Mouse (Mus musculus) liver, embryonic 14.5 days (tissue): Measurements from ENCODE around the gene Pkp1.

Source experiments
- CTCF ChIP-seq: IDR thresholded peaks from 2 replicates; pipeline ENCODE4 v1.5.1; 2016; ENCODE audit warnings: antibody characterized with exemption, low read depth, control low read depth
- EP300 ChIP-seq: IDR thresholded peaks from 2 replicates; pipeline ENCODE4 v1.6.1; 2016; ENCODE audit warnings: antibody characterized with exemption, low read depth

DNA sequence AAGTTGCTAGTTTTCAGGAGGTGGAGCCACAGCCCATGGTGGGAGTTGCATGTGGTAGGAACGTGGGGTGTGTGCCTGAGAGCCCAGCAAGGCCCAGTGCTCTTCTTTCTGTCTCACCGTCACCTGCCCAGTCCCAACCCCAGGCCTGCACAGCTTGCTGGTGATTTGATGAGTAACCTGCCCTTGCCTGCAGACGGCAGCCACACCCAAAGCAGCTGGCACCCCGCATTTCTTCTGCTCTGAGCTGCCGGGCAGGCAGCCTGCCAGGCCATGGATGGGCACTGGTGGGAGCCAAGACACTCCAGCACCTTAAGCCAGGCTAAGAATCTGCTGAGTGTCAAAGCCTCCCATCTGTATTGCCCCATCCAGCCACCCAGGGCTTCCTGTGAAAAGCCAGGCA, 6.8 kb upstream of the Pkp1 start:
- TF ChIP-seq CTCF (no peak), EP300 (no peak)
